Mouse (Mus musculus): ENCODE measurements around the gene Dgcr8. TPM values are rescaled to one million over a fixed set of nuclear protein-coding genes. Genes with fewer than 3 reads are reported as not detected.

Gene Dgcr8
- polyA plus RNA-seq, 1 experiment from 2014 or later = 35.0 TPM

DNA sequence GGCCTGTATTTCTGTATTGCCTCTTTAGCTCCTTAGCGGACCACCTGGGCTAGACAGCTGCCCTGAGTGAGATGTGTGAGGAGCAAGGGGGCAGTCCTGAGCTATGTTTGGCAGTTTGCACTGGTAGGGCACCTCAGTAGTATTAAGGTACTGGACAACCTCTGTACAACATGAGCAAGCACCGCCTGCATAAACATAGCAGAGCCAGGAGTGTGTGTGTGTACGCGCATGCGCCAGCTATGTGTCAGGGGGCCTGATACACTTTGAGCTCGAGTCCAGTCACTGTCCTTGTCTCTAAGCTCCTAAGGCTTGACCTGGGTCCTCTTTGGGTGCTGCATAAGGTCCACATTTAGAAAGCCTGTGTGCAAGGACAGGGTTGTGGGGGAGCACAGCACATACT is 58.4 kb downstream of the Dgcr8 start:
- no peaks in the 10 kb centered on the region for H3K9me3 ChIP-seq (replicated peaks)
- no peak for ATAC-seq (ENCODE audit: low FRiP score)
- no peak overlapping the region for H3K4me2 ChIP-seq (replicated peaks)
- no peaks in the 10 kb centered on the region for H3K27me3 ChIP-seq
- 97% methylated on average over 6 of the region's 6 CpGs for WGBS
- peaks cover 30% of the 10 kb centered on the region for H3K4me1 ChIP-seq
- H3K4me3 ChIP-seq = no peak overlapping the region
- no peak overlapping the region for H3K9ac ChIP-seq
- peaks cover 27% of the 10 kb centered on the region for H3K36me3 ChIP-seq
- no peak overlapping the region for H3K27ac ChIP-seq

DNA sequence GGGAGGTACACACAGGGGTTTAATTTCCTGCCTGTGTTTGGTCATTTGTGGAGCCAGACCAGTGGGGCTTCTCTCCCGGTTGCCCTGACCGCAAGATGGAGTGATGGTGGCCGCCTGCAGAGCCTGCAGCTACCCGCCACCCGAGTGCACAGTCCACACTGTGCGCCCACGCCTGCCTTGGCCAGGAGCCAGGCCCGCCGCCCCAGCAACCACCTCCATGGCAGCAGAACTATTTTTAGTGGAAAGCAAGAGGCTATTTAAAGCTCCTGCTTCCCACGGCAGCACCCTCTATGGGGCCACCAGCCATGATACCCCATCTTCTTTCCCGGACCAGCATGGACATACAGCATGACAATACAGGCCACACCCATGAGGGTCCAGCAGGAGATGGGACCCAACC is 59.4 kb downstream of the Dgcr8 start:
- H3K36me3 ChIP-seq = peaks cover 37% of the 10 kb centered on the region
- H3K4me1 ChIP-seq = peaks cover 28% of the 10 kb centered on the region
- peak overlapping the region; percentile 32; the same call in 1 of the 2 replicates for H3K9ac ChIP-seq
- no peaks in the 10 kb centered on the region for H3K9me3 ChIP-seq (replicated peaks)
- no peak overlapping the region for H3K4me2 ChIP-seq (replicated peaks)
- peak overlapping the region; percentile 40; the same call in 1 of the 2 replicates for H3K27ac ChIP-seq
- WGBS = 80% methylated on average over 11 of the region's 11 CpGs
- H3K27me3 ChIP-seq = no peaks in the 10 kb centered on the region
- no peak for ATAC-seq (ENCODE audit: low FRiP score)
- no peak overlapping the region for H3K4me3 ChIP-seq

DNA sequence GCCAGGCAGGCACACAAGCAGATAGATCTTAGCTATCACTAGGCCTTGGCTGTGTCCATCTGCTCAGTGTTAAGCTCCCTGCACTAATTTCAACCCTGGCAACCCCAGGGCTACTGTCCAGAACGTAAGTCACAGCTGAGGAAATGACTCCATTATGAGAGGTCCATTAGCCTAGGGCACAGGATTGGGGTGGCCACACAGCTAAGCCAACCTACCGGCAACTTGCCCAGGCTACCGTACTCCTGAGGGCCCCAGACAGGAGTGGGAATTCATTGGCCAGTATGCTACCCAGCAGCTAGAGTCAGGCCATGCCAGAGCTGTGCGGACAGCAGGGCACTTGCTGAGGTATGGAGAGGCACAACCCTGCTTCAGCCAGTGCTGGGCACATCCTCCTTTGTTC is 60.2 kb downstream of the Dgcr8 start:
- H3K4me3 ChIP-seq = no peak overlapping the region
- no peaks in the 10 kb centered on the region for H3K27me3 ChIP-seq
- H3K4me2 ChIP-seq (replicated peaks) = no peak overlapping the region
- no peak for ATAC-seq (ENCODE audit: low FRiP score)
- no peaks in the 10 kb centered on the region for H3K9me3 ChIP-seq (replicated peaks)
- no peak overlapping the region for H3K9ac ChIP-seq
- 87% methylated on average over 4 of the region's 4 CpGs for WGBS
- H3K4me1 ChIP-seq = peaks cover 23% of the 10 kb centered on the region
- peaks cover 45% of the 10 kb centered on the region for H3K36me3 ChIP-seq
- H3K27ac ChIP-seq = no peak overlapping the region

DNA sequence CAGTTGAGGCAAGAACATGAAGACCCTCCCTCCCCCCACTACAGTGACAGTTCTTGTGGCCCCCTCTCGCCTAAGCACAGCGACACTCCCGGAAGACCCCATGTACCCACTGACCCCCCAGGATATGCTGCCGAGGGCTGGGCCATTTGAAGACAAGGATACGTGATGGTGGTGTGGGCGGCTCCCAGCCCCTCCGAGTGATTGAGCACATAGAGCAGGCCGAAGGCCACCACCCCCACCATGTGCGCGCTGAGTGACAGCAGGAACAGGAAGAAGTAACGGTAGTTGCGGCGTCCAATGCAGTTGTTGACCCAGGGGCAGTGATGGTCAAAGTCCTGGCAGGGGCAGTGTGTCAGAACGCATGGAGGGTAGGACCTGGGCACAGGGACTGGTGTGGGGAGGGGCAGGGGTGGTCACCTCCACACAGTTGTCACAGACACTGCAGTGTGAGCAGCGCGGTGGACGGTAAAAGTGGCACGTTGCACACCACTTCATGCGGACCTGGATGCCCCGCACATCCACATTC is 61.1 kb downstream of the Dgcr8 start:
- H3K9ac ChIP-seq = no peak overlapping the region
- no peaks in the 10 kb centered on the region for H3K27me3 ChIP-seq
- H3K4me2 ChIP-seq (replicated peaks) = no peak overlapping the region
- H3K36me3 ChIP-seq = peaks cover 54% of the 10 kb centered on the region
- H3K27ac ChIP-seq = no peak overlapping the region
- no peak for ATAC-seq (ENCODE audit: low FRiP score)
- H3K9me3 ChIP-seq (replicated peaks) = no peaks in the 10 kb centered on the region
- no peak overlapping the region for H3K4me3 ChIP-seq
- WGBS = 92% methylated on average over 20 of the region's 20 CpGs
- H3K4me1 ChIP-seq = peaks cover 14% of the 10 kb centered on the region

DNA sequence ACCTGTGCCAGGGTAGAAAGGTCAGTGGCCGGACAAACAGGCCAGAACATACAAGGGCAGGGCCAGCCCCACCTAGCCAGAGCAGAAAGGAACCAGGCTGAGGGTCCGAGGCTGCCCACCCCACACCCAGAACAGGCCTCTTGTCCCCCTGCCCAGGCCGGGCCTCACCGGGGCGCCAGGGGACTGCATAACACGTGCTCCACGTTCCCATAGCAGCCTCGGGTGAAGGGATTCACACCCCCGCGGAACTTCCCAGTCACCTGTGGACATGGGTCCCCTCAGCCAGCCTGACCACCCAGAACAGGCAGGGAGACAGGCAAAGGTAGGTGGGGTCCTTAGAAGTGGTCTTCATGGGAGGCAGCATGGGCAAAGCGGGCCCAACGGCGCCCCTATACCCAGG is 61.9 kb downstream of the Dgcr8 start:
- ATAC-seq (ENCODE audit: low FRiP score) = no peak
- Histone ChIP-seq H3K4me2 (replicated peaks) (no peak overlapping the region), H3K9me3 (replicated peaks) (no peaks in the 10 kb centered on the region), H3K36me3 (peaks cover 60% of the 10 kb centered on the region), H3K4me1 (peaks cover 13% of the 10 kb centered on the region), H3K4me3 (no peak overlapping the region), H3K9ac (no peak overlapping the region), H3K27me3 (no peaks in the 10 kb centered on the region), H3K27ac (no peak overlapping the region)
- WGBS = 94% methylated on average over 13 of the region's 13 CpGs

DNA sequence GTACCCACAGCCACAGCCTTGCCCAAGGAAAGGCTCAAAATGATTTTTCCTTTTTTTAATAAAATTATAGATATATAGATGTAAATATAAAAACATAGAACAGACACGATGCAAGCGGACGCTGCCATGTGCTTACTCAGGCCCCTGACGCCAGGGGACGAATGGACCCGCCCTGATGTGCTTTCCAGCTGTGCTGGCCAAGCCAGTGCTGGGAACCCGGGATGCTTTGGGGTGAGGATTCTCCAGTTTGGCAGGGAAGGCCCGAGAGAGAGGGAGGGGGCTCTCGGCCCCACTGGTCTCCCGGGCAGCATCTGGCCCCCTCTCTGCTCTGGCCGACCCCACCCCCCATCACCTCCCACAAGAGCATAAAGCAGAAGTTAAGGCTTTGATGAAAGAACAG is 66.9 kb downstream of the Dgcr8 start:
- Histone ChIP-seq H3K4me2 (replicated peaks) (no peak overlapping the region), H3K27ac (no peak overlapping the region), H3K4me1 (peaks cover 12% of the 10 kb centered on the region), H3K9me3 (replicated peaks) (no peaks in the 10 kb centered on the region), H3K36me3 (peaks cover 56% of the 10 kb centered on the region), H3K4me3 (no peak overlapping the region), H3K9ac (no peak overlapping the region), H3K27me3 (no peaks in the 10 kb centered on the region)
- 81% methylated on average over 11 of the region's 11 CpGs for WGBS
- ATAC-seq (ENCODE audit: low FRiP score) = no peak

DNA sequence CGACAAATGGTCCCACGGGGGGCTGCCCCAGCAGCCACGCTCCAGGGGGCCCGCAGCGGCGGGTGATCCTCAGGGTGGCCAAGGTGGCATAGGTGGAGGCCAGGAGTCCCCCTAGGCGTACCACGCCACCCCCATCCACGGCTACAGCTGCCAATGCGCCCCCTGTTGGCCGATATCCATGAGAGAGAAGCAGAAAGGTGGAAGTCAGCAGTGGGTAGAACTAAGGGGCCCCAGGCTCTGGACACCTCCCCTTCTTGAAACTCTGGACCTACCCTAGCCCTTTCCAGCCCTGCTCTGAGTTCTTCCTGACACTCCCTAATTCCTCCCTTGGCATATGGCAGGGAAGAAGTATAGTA is 67.5 kb downstream of the Dgcr8 start:
- Histone ChIP-seq H3K36me3 (peaks cover 50% of the 10 kb centered on the region), H3K4me2 (replicated peaks) (no peak overlapping the region), H3K27ac (no peak overlapping the region), H3K4me3 (no peak overlapping the region), H3K9ac (no peak overlapping the region), H3K4me1 (peaks cover 12% of the 10 kb centered on the region), H3K27me3 (no peaks in the 10 kb centered on the region), H3K9me3 (replicated peaks) (no peaks in the 10 kb centered on the region)
- ATAC-seq (ENCODE audit: low FRiP score) = no peak
- WGBS = 78% methylated on average over 11 of the region's 11 CpGs

DNA sequence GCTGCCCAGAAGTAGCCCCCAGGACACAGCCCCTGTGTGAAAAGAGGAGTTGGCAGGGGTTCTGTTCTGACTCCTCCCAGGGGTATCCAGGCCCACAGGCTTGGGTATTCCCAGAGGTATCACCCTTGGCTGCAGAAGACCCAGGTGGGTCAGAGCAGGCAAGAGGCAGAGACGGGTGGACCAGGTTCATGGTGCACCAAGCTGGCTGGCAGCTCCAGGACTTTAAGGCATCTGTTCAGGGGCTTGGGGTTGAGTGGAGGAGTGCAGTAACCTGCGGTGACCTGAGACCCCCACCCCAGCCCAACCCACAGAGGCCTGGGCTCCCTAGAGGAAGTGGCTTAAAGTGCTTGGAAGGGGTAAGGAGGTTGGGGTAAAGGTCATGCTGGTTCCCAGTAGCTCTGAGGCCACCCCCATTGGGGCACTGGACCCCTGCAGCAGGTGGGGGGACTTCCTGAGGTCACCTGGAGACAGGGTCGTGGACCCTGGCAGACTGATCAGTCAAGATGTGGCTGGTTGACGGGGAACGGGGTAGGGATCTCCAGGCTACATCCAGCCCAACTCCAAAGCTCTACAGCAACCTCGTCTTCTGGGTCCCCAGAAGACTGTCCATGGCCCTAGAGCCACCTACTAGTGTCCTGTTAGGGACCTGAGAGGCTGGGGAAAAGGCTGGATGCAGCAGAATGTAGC is 68.0 kb downstream of the Dgcr8 start:
- 95% methylated on average over 6 of the region's 6 CpGs for WGBS
- no peak overlapping the region for H3K4me2 ChIP-seq (replicated peaks)
- peaks cover 45% of the 10 kb centered on the region for H3K36me3 ChIP-seq
- no peak for ATAC-seq (ENCODE audit: low FRiP score)
- H3K27ac ChIP-seq = no peak overlapping the region
- no peak overlapping the region for H3K4me3 ChIP-seq
- H3K27me3 ChIP-seq = no peaks in the 10 kb centered on the region
- H3K9me3 ChIP-seq (replicated peaks) = no peaks in the 10 kb centered on the region
- no peak overlapping the region for H3K9ac ChIP-seq
- peaks cover 13% of the 10 kb centered on the region for H3K4me1 ChIP-seq

DNA sequence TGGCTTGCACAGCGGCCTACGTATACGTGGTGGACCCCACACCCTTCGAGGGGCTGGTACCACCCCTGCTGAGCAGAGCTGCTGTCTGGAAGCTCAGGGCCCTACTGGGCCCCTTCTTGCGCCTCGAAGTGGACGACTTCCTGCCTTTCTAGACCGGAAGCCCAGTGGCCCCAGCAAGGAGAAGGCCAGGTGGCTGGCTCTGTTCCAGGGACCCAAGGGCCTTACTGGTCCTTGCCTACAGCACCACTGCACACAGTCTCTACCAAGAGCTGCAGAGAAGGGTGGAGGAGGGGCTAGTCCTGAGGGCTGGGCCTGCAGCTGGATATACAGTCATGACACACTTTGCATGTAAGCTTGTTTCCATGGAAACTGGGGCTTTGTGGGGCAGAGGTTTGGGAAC is 69.0 kb downstream of the Dgcr8 start:
- WGBS = 61% methylated on average over 8 of the region's 8 CpGs
- H3K4me3 ChIP-seq = no peak overlapping the region
- peak overlapping the region; percentile 19; the same call in 1 of the 2 replicates for H3K27ac ChIP-seq
- peaks cover 35% of the 10 kb centered on the region for H3K36me3 ChIP-seq
- H3K9ac ChIP-seq = no peak overlapping the region
- H3K4me2 ChIP-seq (replicated peaks) = no peak overlapping the region
- no peaks in the 10 kb centered on the region for H3K27me3 ChIP-seq
- peaks cover 21% of the 10 kb centered on the region for H3K4me1 ChIP-seq
- ATAC-seq (ENCODE audit: low FRiP score) = no peak
- H3K9me3 ChIP-seq (replicated peaks) = no peaks in the 10 kb centered on the region

DNA sequence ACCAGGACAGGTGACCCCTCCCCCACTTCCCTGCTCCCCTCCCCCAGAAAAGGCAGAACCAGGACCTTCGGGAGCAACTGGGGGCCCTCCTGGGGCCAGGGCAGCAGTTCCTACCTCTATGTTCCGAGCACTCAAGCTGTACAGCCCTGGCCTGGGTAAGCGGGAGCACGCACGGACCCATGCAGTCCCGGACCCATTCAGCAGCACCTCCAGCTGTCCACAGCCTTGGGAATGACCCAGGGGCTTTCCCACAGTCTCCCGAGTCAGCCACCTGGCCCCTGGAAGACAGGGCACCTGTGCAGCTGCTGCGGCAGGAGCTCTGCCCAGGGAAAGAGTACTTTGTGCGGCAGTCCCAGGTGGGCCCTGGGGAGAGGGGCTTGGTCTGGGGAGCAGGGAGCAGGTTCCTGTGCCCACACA is 70.5 kb downstream of the Dgcr8 start:
- H3K27ac ChIP-seq = no peak overlapping the region
- WGBS = 83% methylated on average over 9 of the region's 9 CpGs
- no peaks in the 10 kb centered on the region for H3K9me3 ChIP-seq (replicated peaks)
- no peak for ATAC-seq (ENCODE audit: low FRiP score)
- H3K27me3 ChIP-seq = no peaks in the 10 kb centered on the region
- H3K4me3 ChIP-seq = no peak overlapping the region
- H3K9ac ChIP-seq = no peak overlapping the region
- peaks cover 35% of the 10 kb centered on the region for H3K4me1 ChIP-seq
- H3K4me2 ChIP-seq (replicated peaks) = no peak overlapping the region
- peaks cover 20% of the 10 kb centered on the region for H3K36me3 ChIP-seq

DNA sequence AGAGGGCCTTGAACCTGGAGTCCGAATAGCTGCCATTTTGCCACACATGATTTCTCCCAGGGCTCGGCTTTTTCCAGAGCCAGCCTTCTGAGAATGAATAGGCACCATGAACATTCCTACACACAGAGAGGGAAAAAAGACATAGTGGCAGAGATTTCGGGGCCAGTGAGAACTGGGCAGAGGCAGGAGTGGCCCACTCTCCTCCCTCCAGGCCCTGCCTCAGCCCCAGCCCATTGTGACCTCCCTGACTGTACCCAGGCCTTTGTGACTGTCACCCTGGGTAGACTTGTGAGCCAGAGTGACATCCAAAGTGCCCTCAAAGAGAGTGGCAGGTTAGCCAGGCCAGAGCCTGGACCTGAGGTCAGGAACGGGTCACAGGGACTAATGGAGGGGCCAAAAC is 71.5 kb downstream of the Dgcr8 start, which contains the start of gene Ccdc188:
Ccdc188 (plus strand) TSS at position 301 of the 400 bp plus-strand sequence.
- Histone ChIP-seq H3K27me3 (no peaks in the 10 kb centered on the region), H3K4me2 (replicated peaks) (no peak within 1 kb of the TSS), H3K9ac (no peak within 1 kb of the TSS), H3K27ac (no peak within 1 kb of the TSS), H3K4me3 (no peak within 1 kb of the TSS), H3K9me3 (replicated peaks) (no peaks in the 10 kb centered on the region), H3K4me1 (peaks cover 45% of the 10 kb centered on the region), H3K36me3 (peaks cover 10% of the 10 kb centered on the region)
- ATAC-seq (ENCODE audit: low FRiP score) = no peak
- WGBS = 88% methylated on average over 4 of the region's 4 CpGs

DNA sequence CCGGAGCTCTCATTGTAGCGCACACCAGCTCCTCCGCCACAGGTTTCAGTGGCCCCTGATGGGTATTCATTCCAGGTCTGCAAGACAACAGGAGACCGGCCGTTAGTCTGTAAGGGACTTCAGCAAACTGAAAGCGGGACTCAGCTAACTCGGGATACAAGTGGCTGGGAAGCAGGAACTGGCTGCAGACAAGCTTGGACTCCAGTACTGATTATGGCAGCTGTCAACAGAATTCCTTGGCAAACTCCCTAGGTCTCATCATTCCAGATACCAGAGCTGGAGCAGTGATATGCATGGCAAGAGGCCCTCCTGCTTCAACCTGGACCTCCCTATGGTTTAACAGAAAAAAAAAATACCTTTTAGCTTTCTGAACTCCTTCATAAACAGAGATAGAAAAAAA is 74.2 kb downstream of the Dgcr8 start:
- Histone ChIP-seq H3K9me3 (replicated peaks) (no peaks in the 10 kb centered on the region), H3K9ac (peak overlapping the region; percentile 45; the same call in 1 of the 2 replicates), H3K27ac (peak overlapping the region; percentile 92), H3K36me3 (no peaks in the 10 kb centered on the region), H3K27me3 (no peaks in the 10 kb centered on the region), H3K4me3 (peak overlapping the region; percentile 20), H3K4me2 (replicated peaks) (peak overlapping the region; percentile 52), H3K4me1 (peaks cover 52% of the 10 kb centered on the region)
- ATAC-seq (ENCODE audit: low FRiP score) = no peak
- 62% methylated on average over 7 of the region's 7 CpGs for WGBS

DNA sequence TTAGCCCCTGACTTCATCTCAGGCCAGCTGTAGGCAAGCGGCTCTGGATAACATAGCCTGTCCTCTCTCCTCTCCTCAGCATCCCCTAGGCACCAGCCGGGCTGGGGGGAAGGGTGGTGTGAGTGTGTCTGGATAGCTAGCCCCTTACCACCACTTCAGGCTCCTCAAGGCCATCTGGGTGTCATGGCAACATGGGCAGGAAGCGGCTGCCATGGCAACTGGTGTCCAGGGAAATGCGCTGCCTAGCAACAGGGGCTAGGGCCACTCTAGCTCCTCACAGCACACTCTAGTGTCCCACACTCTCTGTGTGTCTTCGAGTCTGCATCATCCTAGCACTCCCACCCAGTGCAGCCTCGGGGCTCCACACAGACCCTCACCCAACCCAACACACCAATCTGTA is 75.4 kb downstream of the Dgcr8 start:
- peak overlapping the region; percentile 52 for H3K4me2 ChIP-seq (replicated peaks)
- H3K9me3 ChIP-seq (replicated peaks) = no peaks in the 10 kb centered on the region
- WGBS = 20% methylated on average over 6 of the region's 6 CpGs
- no peaks in the 10 kb centered on the region for H3K36me3 ChIP-seq
- H3K9ac ChIP-seq = peak overlapping the region; percentile 45
- peak overlapping the region; percentile 92 for H3K27ac ChIP-seq
- ATAC-seq (ENCODE audit: low FRiP score) = peak; percentile 95
- H3K4me1 ChIP-seq = peaks cover 49% of the 10 kb centered on the region
- H3K4me3 ChIP-seq = peak overlapping the region; percentile 20
- no peaks in the 10 kb centered on the region for H3K27me3 ChIP-seq
